17 mouse cellular contexts compared by ENCODE assay signal in genomic region chr8:108025249-108025648, GRCm38 (mm10).
A peak's percentile ranks its signal among the peaks of the same experiment; 100 is the strongest.
DNase-seq lines count a peak whose midpoint lies in the region; ATAC-seq and TF ChIP-seq lines count a peak whose summit lies in the region.
"Had no signal": no experiment of that assay in that cellular context is flagged by ENCODE, and none has a peak within 500 bp of the region (broad histone marks: within the 10 kb centered on the region; RNA-seq: fewer than 3 reads in every experiment).

No protein-coding gene starts in this region.

- H3K36me3 ChIP-seq in heart, adult 2 months (ENCODE audit: control insufficient read depth, insufficient read depth, low read length), result no peaks in the 10 kb centered on the region
- no peaks in the 10 kb centered on the region for H3K36me3 ChIP-seq in lung, postnatal 0 days (ENCODE audit: insufficient read depth, low read length)
- no peaks in the 10 kb centered on the region for H3K36me3 ChIP-seq in limb, embryonic 10.5 days
- H3K36me3 ChIP-seq: embryonic facial prominence, embryonic 12.5 days; forebrain, embryonic 12.5 days; G1E; midbrain, embryonic 12.5 days; neural tube, embryonic 12.5 days had no signal

- no peaks in the 10 kb centered on the region for H3K79me2 ChIP-seq in heart, adult 2 months (replicated peaks; ENCODE audit: control insufficient read depth, insufficient read depth, low read length)

- H3K9ac ChIP-seq in heart, adult 2 months (ENCODE audit: low read depth, low read length), result no peak overlapping the region
- no peak overlapping the region for H3K9ac ChIP-seq in lung, postnatal 0 days (replicated peaks; ENCODE audit: low read depth)
- H3K9ac ChIP-seq: embryonic facial prominence, embryonic 12.5 days; forebrain, embryonic 12.5 days; midbrain, embryonic 12.5 days; neural tube, embryonic 12.5 days had no signal

- DNase-seq in heart, adult 2 months, result no peak
- DNase-seq in heart, adult 9 months (ENCODE audit: low spot score in 2 of 2), result no peak
- no peak for DNase-seq in lung, postnatal 0 days (ENCODE audit: low spot score)
- DNase-seq in lung, postnatal 4 days, result no peak
- peak; percentile 3 for DNase-seq in NIH3T3 (ENCODE audit: low read depth)
- DNase-seq in limb, embryonic 10.5 days (ENCODE audit: low spot score), result no peak
- DNase-seq: adrenal gland, adult 2 months; cerebellum, adult 18-20 months; gastrocnemius, postnatal 36 days; right cerebral cortex, adult 18-20 months; thymus, postnatal 36 days had no signal

- no peak for TF ChIP-seq EP300 in heart, adult 2 months (IDR thresholded peaks at IDR 0.05; ENCODE audit: insufficient read depth, low read depth, low read length)
- no peak for TF ChIP-seq EP300 in lung, postnatal 0 days (IDR thresholded peaks at IDR 0.05)

- WGBS in heart, adult 2 months, result 81% methylated on average over 2 of the region's 2 CpGs
- WGBS in lung, postnatal 0 days, result 83% methylated on average over 2 of the region's 2 CpGs
- WGBS in limb, embryonic 10.5 days, result 74% methylated on average over 2 of the region's 2 CpGs

- ATAC-seq in lung, postnatal 0 days, result no peak
- ATAC-seq in inflammation-experienced regulatory T-cells, adult 6 months, result no peak

- TF ChIP-seq CTCF in heart, adult 2 months (IDR thresholded peaks at IDR 0.05), result peak; percentile 29; the same call in 1 of the 2 replicates
- TF ChIP-seq CTCF in lung, postnatal 0 days (IDR thresholded peaks at IDR 0.05), result peak; percentile 44

- TF ChIP-seq POLR2A in heart, adult 2 months (IDR thresholded peaks at IDR 0.05; ENCODE audit: insufficient read depth, low read depth, low read length), result no peak

- H3K4me1 ChIP-seq in heart, adult 2 months (ENCODE audit: control insufficient read depth, insufficient read depth, low read length), result no peaks in the 10 kb centered on the region
- no peaks in the 10 kb centered on the region for H3K4me1 ChIP-seq in lung, postnatal 0 days (ENCODE audit: insufficient read depth, low read depth, low read length)
- peaks cover 80% of the 10 kb centered on the region for H3K4me1 ChIP-seq in limb, embryonic 10.5 days
- H3K4me1 ChIP-seq: midbrain, embryonic 12.5 days had no signal

- H3K27ac ChIP-seq in heart, adult 2 months, result no peak overlapping the region
- no peak overlapping the region for H3K27ac ChIP-seq in lung, postnatal 0 days (ENCODE audit: low read length)
- H3K27ac ChIP-seq in limb, embryonic 10.5 days, result peak overlapping the region; percentile 44
- H3K27ac ChIP-seq: forebrain, embryonic 12.5 days; midbrain, embryonic 12.5 days; neural tube, embryonic 12.5 days had no signal

- H3K4me2 ChIP-seq in lung, postnatal 0 days (replicated peaks; ENCODE audit: low read depth, low read length), result no peak overlapping the region
- H3K4me2 ChIP-seq: embryonic facial prominence, embryonic 12.5 days; forebrain, embryonic 12.5 days; midbrain, embryonic 12.5 days; neural tube, embryonic 12.5 days had no signal

- no peaks in the 10 kb centered on the region for H3K9me3 ChIP-seq in lung, postnatal 0 days (ENCODE audit: low read length)
- H3K9me3 ChIP-seq in limb, embryonic 10.5 days (replicated peaks), result no peaks in the 10 kb centered on the region
- H3K9me3 ChIP-seq: embryonic facial prominence, embryonic 12.5 days; neural tube, embryonic 12.5 days had no signal

- no peak overlapping the region for H3K4me3 ChIP-seq in heart, adult 2 months
- no peak overlapping the region for H3K4me3 ChIP-seq in lung, postnatal 0 days (ENCODE audit: low read depth, low read length)
- H3K4me3 ChIP-seq in limb, embryonic 10.5 days, result no peak overlapping the region
- H3K4me3 ChIP-seq: embryonic facial prominence, embryonic 12.5 days; forebrain, embryonic 12.5 days; midbrain, embryonic 12.5 days; neural tube, embryonic 12.5 days had no signal

- intact Hi-C loops in heart, adult 2 months (cut with DNase I), result no loop called here

- H3K27me3 ChIP-seq in heart, adult 2 months (ENCODE audit: control insufficient read depth, insufficient read depth, low read length), result no peaks in the 10 kb centered on the region
- H3K27me3 ChIP-seq in lung, postnatal 0 days (replicated peaks; ENCODE audit: insufficient read depth, low read length), result no peaks in the 10 kb centered on the region
- H3K27me3 ChIP-seq in limb, embryonic 10.5 days (ENCODE audit: low read depth, poor library complexity, severe bottlenecking), result no peaks in the 10 kb centered on the region
- H3K27me3 ChIP-seq: embryonic facial prominence, embryonic 12.5 days; midbrain, embryonic 12.5 days; neural tube, embryonic 12.5 days had no signal
